Mouse (Mus musculus) MEL (cell line): ENCODE measurements around the gene Calcrl. TPM values are rescaled to one million over a fixed set of nuclear protein-coding genes. Genes with fewer than 3 reads are reported as not detected.
A peak's percentile ranks its signal among the peaks of the same experiment; 100 is the strongest.

ENCODE experiments used
- DNase-seq: peaks from one replicate; pipeline ENCODE4 v3.0.0; 2011; ENCODE audit warnings: low read depth, low spot score
- H3K27ac ChIP-seq: 2 replicates; pipeline ENCODE4 v1.5.1; 2012; ENCODE audit warnings: low read depth, mild to moderate bottlenecking, control low read depth, low read length, moderate library complexity; ENCODE audit not compliant: control insufficient read depth
- H3K27me3 ChIP-seq, 2 experiments: fragments of 150-350 bp in 1 of 2; sonication (generic) in 1 of 2; 2 replicates each; pipeline ENCODE4 v1.6.1; 2012; ENCODE audit warnings: low read length in 2 of 2, mild to moderate bottlenecking in 2 of 2, improper control_type of control experiment in 1 of 2, moderate library complexity in 1 of 2; ENCODE audit not compliant: insufficient read depth in 2 of 2, control insufficient read depth in 1 of 2
- H3K36me3 ChIP-seq, 2 experiments: 2 replicates each; pipeline ENCODE4 v1.6.1; 2012 to 2014; ENCODE audit warnings: low read length in 2 of 2, improper control_type of control experiment in 1 of 2, inconsistent platforms in 1 of 2, mild to moderate bottlenecking in 1 of 2; ENCODE audit not compliant: insufficient read depth in 2 of 2, control insufficient read depth in 1 of 2
- H3K4me1 ChIP-seq, 2 experiments: fragments of 150-350 bp in 1 of 2; sonication (generic) in 1 of 2; 2 replicates each; pipeline ENCODE4 v1.6.1; 2012; ENCODE audit warnings: low read length in 2 of 2, improper control_type of control experiment in 1 of 2, mild to moderate bottlenecking in 1 of 2; ENCODE audit not compliant: insufficient read depth in 2 of 2, control insufficient read depth in 1 of 2
- H3K4me3 ChIP-seq, 2 experiments: fragments of 150-350 bp in 1 of 2; sonication (generic) in 1 of 2; 2 replicates each; pipeline ENCODE4 v1.5.1; 2012; ENCODE audit warnings: low read depth in 2 of 2, low read length in 2 of 2, mild to moderate bottlenecking in 2 of 2, moderate library complexity in 2 of 2, control low read depth in 1 of 2, improper control_type of control experiment in 1 of 2; ENCODE audit not compliant: control insufficient read depth in 1 of 2, insufficient read depth in 1 of 2
- H3K79me2 ChIP-seq: 2 replicates; pipeline ENCODE4 v1.6.1; 2012; ENCODE audit warnings: mild to moderate bottlenecking, low read length, moderate library complexity; ENCODE audit not compliant: control insufficient read depth, poor library complexity, insufficient read depth
- H3K9ac ChIP-seq: 2 replicates; pipeline ENCODE4 v1.6.1; 2012; ENCODE audit warnings: low read depth, mild to moderate bottlenecking, control low read depth, low read length, moderate library complexity; ENCODE audit not compliant: control insufficient read depth, poor library complexity, severe bottlenecking
- H3K9me3 ChIP-seq: fragments of 150-350 bp; sonication (generic); replicated peaks from 2 replicates; pipeline ENCODE4 v1.6.1; 2012; ENCODE audit warnings: mild to moderate bottlenecking, low read length, improper control_type of control experiment, moderate library complexity; ENCODE audit not compliant: insufficient read depth
- BHLHE40 ChIP-seq: IDR thresholded peaks from 2 replicates; pipeline ENCODE4 v1.6.1; 2012; ENCODE audit warnings: low read depth, mild to moderate bottlenecking, inconsistent platforms, low read length, improper control_type of control experiment, borderline replicate concordance
- CTCF ChIP-seq, 3 experiments: IDR thresholded peaks in 2 of 3; conservative IDR thresholded peaks in 1 of 3; 2 replicates each; pipeline ENCODE4 v1.5.1; 2011 to 2012; ENCODE audit warnings: low read length in 3 of 3, low read depth in 2 of 3, mild to moderate bottlenecking in 2 of 3, improper control_type of control experiment in 1 of 3, inconsistent platforms in 1 of 3, mixed read lengths in 1 of 3, moderate library complexity in 1 of 3; ENCODE audit not compliant: control insufficient read depth in 1 of 3, insufficient read depth in 1 of 3, poor library complexity in 1 of 3, severe bottlenecking in 1 of 3
- ETS1 ChIP-seq: IDR thresholded peaks from 2 replicates; pipeline ENCODE4 v1.6.1; 2012; ENCODE audit warnings: low read depth, mild to moderate bottlenecking, inconsistent platforms, low read length, improper control_type of control experiment, moderate library complexity
- GATA1 ChIP-seq: IDR thresholded peaks from 2 replicates; pipeline ENCODE4 v1.6.1; 2011; ENCODE audit warnings: low read depth, low read length, improper control_type of control experiment
- JUND ChIP-seq: IDR thresholded peaks from 2 replicates; pipeline ENCODE4 v1.6.1; 2011; ENCODE audit warnings: low read depth, mild to moderate bottlenecking, improper control_type of control experiment, low read length
- KAT2A ChIP-seq: conservative IDR thresholded peaks from 2 replicates; pipeline ENCODE4 v1.6.1; 2012; ENCODE audit warnings: low read depth, low read length, improper control_type of control experiment, inconsistent platforms
- MXI1 ChIP-seq: IDR thresholded peaks from 2 replicates; pipeline ENCODE4 v1.6.1; 2011; ENCODE audit warnings: mild to moderate bottlenecking, low read depth, low read length, improper control_type of control experiment
- NELFE ChIP-seq: IDR thresholded peaks from 2 replicates; pipeline ENCODE4 v1.6.1; 2011; ENCODE audit warnings: low read depth, low read length, improper control_type of control experiment
- POLR2AphosphoS5 ChIP-seq: IDR thresholded peaks from 2 replicates; pipeline ENCODE4 v1.6.1; 2012; ENCODE audit warnings: low read depth, borderline replicate concordance, mild to moderate bottlenecking, inconsistent platforms, low read length, moderate library complexity, mixed read lengths
- RCOR1 ChIP-seq: IDR thresholded peaks from 2 replicates; pipeline ENCODE4 v1.6.1; 2012; ENCODE audit warnings: low read depth, mild to moderate bottlenecking, inconsistent platforms, low read length, improper control_type of control experiment
- SIN3A ChIP-seq: IDR thresholded peaks from 2 replicates; pipeline ENCODE4 v1.6.1; 2012; ENCODE audit warnings: low read length, improper control_type of control experiment, inconsistent platforms
- ZMIZ1 ChIP-seq: IDR thresholded peaks from 2 replicates; pipeline ENCODE4 v1.6.1; 2012; ENCODE audit warnings: low read depth, mild to moderate bottlenecking, inconsistent platforms, low read length, improper control_type of control experiment, moderate library complexity
- ZNF384 ChIP-seq: IDR thresholded peaks from 2 replicates; pipeline ENCODE4 v1.6.1; 2012; ENCODE audit warnings: low read depth, mild to moderate bottlenecking, inconsistent platforms, low read length, improper control_type of control experiment
- polyA plus RNA-seq, 2 experiments: library from polyadenylated mRNA; stranded (reverse) in 1 of 2; unstranded in 1 of 2; fragments of >175 nt in 1 of 2; fragments of >200 nt in 1 of 2; gene quantifications; 2 replicates each; pipeline versions ENCODE4 v1.2.1 to v1.2.4; 2012; ENCODE audit warnings: low replicate concordance in 2 of 2, low read depth in 1 of 2; ENCODE audit not compliant: insufficient read length in 2 of 2, insufficient read depth in 1 of 2, missing spikeins in 1 of 2
- total RNA-seq: library from RNA; depleted of rRNA; stranded (reverse); fragments of 300-350 nt; gene quantifications from 2 replicates; pipeline ENCODE4 v1.2.3, GENCODE M21; 2012; rRNA removed

The Calcrl gene
- not detected in 2 replicates for total RNA-seq
- polyA plus RNA-seq: not detected

- no peak within 1 kb of the TSS for H3K27ac ChIP-seq
- H3K9me3 ChIP-seq: no peaks in the 10 kb centered on the region
- no peaks in the 10 kb centered on the region for H3K79me2 ChIP-seq
- H3K9ac ChIP-seq: no peak within 1 kb of the TSS
- no peaks in the 10 kb centered on the region for H3K4me1 ChIP-seq
- peak; percentile 6 for DNase-seq
- no peaks in the 10 kb centered on the region for H3K36me3 ChIP-seq
- no peak within 1 kb of the TSS for H3K4me3 ChIP-seq
- peaks cover 9 to 13% of the 10 kb centered on the region in 2 experiments for H3K27me3 ChIP-seq
- no peak for TF ChIP-seq KAT2A
Measured at GRCm38 (mm10) chr2:84425138-84425537, at the start of gene Calcrl. Calcrl (minus strand) TSS chr2:84425411.

GRCm38 (mm10) chr2:84474651-84475050 lies 49.4 kb upstream of the Calcrl start:
- H3K9ac ChIP-seq: no peak overlapping the region
- no peak for TF ChIP-seq ZNF384

GRCm38 (mm10) chr2:84473941-84474530 lies 48.8 kb upstream of the Calcrl start:
- no peak for DNase-seq
- Histone ChIP-seq H3K9me3 (no peaks in the 10 kb centered on the region), H3K27ac (no peak overlapping the region), H3K4me3 (no peak overlapping the region), H3K4me1 (peaks cover 3 to 4% of the 10 kb centered on the region in 2 experiments; a peak in 1 of 4 replicates), H3K9ac (no peak overlapping the region), H3K79me2 (no peaks in the 10 kb centered on the region), H3K36me3 (no peaks in the 10 kb centered on the region), H3K27me3 (no peaks in the 10 kb centered on the region; a peak in 1 of 4 replicates)
- TF ChIP-seq ZMIZ1: no peak
- no peak for TF ChIP-seq BHLHE40
- no peak for TF ChIP-seq POLR2AphosphoS5

More at GRCm38 (mm10) chr2:84474651-84475050, 49.4 kb upstream of the Calcrl start:
- Histone ChIP-seq H3K4me1 (peaks cover 3 to 4% of the 10 kb centered on the region in 2 experiments; a peak in 1 of 4 replicates), H3K27ac (no peak overlapping the region), H3K27me3 (no peaks in the 10 kb centered on the region; a peak in 1 of 4 replicates), H3K79me2 (no peaks in the 10 kb centered on the region), H3K4me3 (no peak overlapping the region), H3K36me3 (no peaks in the 10 kb centered on the region), H3K9me3 (no peaks in the 10 kb centered on the region)
- no peak for DNase-seq

- TF ChIP-seq SIN3A (no peak), GATA1 (no peak), JUND (no peak), ETS1 (no peak), MXI1 (no peak), CTCF (IDR thresholded peaks at IDR 0.05 in 2 of 3, conservative IDR thresholded peaks at IDR 0.05 in 1 of 3; ENCODE audit: control insufficient read depth in 1 of 3, insufficient read depth in 1 of 3, low read depth in 2 of 3, low read length in 3 of 3, poor library complexity in 1 of 3, severe bottlenecking in 1 of 3) (no peak), NELFE (no peak), RCOR1 (no peak)
- Histone ChIP-seq H3K9ac (no peak overlapping the region), H3K4me3 (no peak overlapping the region), H3K79me2 (no peaks in the 10 kb centered on the region), H3K27me3 (no peaks in the 10 kb centered on the region), H3K36me3 (no peaks in the 10 kb centered on the region), H3K27ac (no peak overlapping the region), H3K9me3 (no peaks in the 10 kb centered on the region), H3K4me1 (peaks cover 3 to 4% of the 10 kb centered on the region in 2 experiments; a peak in 1 of 4 replicates)
- DNase-seq: no peak
Measured at GRCm38 (mm10) chr2:84467391-84467790, 42.2 kb upstream of the Calcrl start.
